Mouse (Mus musculus): Measurements from ENCODE around the gene Fn3krp.

Fn3krp gene

GRCm38 (mm10) chr11:121451216-121451726 is 30.1 kb downstream of the Fn3krp start:
- no peak for DNase-seq (ENCODE audit: low spot score)

- peak; percentile 98 for DNase-seq (ENCODE audit: low spot score)
Measured at GRCm38 (mm10) chr11:121451753-121452635, 30.8 kb downstream of the Fn3krp start, which contains the start of gene Tbcd. Gene Tbcd (plus strand): TSS chr11:121451949.

GRCm38 (mm10) chr11:121457874-121458273 is 36.7 kb downstream of the Fn3krp start:
- DNase-seq (ENCODE audit: low spot score), result no peak

GRCm38 (mm10) chr11:121467408-121467807 is 46.2 kb downstream of the Fn3krp start:
- no peak for DNase-seq (ENCODE audit: low spot score)

GRCm38 (mm10) chr11:121474831-121475230 is 53.6 kb downstream of the Fn3krp start:
- no peak for DNase-seq (ENCODE audit: low spot score)

GRCm38 (mm10) chr11:121475699-121476415 is 54.7 kb downstream of the Fn3krp start:
- peak; percentile 41 for DNase-seq (ENCODE audit: low spot score)

GRCm38 (mm10) chr11:121479476-121480203 is 58.4 kb downstream of the Fn3krp start:
- DNase-seq (ENCODE audit: low spot score), result no peak

Data from ovary, postnatal 10 days (tissue).